Mouse (Mus musculus): ENCODE data around the gene Tnfrsf25.

The Tnfrsf25 gene

DNA sequence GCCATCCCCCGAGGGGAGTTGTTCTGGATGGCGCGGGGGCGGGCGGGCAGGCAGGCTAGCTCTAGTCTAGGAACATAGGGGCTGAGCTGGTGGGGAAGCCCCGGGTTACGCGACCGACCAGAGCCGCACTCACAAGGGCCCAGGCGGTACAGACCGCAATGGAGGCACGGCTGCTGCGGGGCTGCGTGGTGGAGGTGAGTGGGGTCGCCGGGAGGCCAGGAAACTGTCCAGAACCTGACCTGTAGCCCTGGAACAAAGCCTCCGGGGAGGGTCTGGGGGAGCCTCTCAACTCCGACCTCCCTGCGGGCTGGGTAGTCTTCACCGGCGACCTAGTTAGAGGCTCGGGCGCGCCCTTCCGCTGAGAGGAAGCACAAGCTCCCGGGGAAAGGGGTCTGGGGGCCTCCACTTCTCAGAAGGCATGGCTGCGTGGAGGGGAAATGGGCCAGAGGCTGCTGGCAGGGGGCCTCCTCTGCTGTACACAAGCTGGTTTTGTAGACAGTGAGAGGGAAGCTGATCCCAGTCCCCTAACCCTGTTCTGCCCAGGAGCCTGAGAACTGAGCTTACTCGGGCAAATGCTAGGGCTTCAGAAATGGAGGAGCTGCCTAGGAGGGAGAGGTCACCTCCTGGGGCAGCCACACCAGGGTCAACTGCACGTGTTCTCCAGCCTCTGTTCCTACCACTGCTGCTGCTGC is at the start of gene Tnfrsf25:
Tnfrsf25 (plus strand) TSS at position 14 of the 692 bp plus-strand sequence.
- DNase-seq (ENCODE audit: low spot score): no peak

DNA sequence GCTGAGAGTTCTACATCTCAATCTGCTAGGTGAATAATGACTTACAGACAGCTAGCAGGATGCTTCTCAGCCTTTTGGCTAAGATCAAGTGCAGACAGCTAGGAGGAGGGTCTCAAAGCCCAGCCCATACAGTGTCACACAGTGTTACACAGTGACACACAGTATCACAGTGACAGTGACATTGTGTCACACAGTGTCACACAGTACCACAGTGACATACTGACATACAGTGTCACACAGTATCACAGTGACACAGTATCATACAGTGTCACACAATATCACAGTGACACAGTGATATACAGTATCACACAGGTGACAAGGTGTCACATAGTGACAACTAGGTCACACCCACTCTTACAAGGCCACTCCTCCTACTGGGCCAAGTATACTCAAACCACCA is 48.5 kb upstream of the Tnfrsf25 start:
- no peak for DNase-seq (ENCODE audit: low spot score)

DNA sequence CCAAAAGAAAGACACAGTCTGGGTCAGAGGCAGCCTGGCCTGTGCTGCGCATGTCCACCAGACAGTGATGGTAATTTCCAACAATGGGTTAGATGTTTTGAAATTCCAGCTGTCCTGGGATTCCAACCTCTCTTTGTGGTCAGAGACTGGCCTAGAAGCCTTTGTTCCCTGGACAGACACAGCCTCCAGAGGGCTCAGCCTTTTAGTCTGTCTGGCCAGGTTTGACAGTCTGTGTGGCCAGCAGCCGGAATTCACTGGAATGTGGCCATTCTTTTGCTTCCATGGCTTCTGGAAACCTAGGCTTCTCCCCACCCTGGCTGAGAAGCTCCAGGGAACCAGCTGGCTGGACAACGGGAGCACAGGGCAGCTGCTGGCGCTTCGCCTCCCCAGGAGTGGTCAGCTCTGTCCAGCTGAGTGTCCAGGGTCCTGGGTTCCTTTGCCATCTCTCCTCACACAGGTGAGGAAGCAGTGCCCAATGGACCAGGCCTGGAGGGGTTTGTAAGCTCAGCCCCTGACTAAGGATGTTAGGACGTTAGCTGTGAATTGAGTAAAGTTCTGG is 47.5 kb upstream of the Tnfrsf25 start:
- no peak for DNase-seq (ENCODE audit: low spot score)

DNA sequence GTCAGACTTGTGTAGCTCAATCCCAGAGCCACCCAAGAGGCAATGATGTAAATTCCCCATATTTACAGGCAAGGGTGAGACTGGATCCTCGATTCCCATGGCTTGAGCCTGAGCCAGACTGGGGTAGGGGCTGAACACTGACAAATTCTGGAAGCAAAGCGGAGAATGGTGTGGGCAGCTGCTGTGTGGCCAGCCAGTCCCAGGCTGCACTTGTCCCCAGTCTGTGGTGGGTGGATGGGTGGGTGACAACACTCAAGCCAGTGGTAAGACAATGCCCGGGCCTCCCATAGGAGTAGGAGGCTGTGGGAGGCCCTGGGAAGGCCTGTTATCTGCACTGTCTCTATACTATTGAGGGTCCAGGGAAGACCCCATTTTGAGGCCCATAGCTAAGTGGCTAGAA is 46.5 kb upstream of the Tnfrsf25 start:
- no peak for DNase-seq (ENCODE audit: low spot score)

DNA sequence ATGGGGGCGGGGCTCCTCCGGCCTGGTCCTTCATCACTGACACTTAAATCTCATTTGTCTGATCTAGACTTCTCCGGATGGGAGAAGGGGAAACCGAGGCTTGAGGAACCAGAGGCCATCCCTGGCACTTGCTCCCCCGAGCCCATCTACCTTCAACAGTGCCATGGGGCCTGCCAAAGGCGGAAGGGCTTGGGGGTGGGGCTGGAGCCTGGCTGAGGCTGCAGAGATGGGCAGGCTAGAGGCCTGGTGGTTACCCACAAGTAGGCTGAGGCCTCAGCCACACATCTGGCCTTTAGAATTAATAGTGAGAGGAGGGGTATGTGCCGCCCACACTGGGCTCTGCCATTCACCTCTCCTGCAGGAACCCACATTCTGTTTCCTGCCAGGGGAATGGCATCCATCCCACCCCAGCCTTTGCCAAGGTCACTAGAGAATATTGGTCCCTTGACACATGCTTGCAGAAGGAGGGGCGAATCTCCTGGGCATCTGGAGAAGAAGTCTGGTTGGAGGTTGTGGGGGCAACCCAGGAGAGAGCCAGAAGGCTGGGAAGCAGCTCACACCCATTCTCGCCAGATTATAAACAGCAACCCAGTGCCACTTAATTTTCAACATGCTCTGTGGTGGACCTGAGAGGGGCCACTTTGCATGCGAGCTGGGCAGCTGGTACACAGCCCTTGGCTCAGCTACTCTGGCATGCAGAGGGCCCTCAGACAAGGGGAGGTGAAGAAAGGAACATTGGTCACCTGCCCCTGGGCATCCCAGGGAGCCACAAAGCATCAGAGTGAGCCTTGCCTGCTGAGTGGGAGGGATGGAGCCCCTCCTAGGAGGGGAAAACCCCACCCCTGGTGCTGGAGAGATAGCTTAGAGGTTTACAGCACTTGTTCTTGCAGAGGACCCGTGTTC is 45.0 kb upstream of the Tnfrsf25 start:
- DNase-seq (ENCODE audit: low spot score): no peak

DNA sequence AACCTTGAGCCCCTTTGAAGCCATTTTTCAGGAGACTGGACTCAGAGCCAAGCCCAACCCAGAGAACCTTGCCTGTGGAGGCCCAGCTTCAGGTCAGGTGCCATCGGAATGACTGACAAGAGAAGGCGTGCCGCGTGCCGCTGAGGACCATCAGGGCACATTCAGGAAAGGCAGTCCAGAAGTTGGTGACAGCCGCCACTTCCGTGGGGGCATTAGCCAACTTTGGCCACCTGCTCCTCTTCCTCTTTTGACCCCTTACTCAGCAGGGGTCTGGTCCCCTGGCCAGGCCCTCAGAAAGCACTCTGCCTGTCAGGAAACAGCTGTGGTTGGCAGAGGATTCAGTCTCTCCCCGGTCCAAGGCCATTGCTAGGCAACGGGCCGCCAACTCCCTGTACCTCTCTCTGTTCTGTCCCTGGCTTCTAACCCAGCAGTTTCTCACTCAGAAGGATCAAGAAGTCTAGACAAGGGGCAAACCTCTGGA is 43.6 kb upstream of the Tnfrsf25 start, which contains the start of gene Plekhg5:
Plekhg5 (plus strand) TSS at position 378 of the 481 bp plus-strand sequence.
- DNase-seq (ENCODE audit: low spot score): no peak

DNA sequence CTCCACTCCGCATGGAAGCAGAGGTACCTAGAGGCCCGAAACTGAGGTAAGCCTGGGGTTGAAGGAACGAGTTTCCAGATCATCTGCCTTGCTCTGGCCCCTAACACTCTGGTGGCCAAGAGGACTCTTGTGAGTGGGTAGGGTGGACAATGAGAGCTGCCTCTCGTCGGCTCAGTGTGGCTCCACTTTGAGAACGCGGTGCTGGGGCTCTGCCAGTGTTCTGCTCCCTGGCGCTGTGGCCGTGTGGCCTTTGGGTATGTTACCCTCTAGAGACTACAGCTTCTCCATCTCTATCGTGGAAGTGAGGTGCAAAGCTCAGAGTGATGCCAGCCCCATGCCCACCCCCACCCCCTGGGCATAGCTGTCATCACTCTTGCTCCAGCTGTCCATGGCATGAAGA is 43.1 kb upstream of the Tnfrsf25 start:
- DNase-seq (ENCODE audit: low spot score): no peak

DNA sequence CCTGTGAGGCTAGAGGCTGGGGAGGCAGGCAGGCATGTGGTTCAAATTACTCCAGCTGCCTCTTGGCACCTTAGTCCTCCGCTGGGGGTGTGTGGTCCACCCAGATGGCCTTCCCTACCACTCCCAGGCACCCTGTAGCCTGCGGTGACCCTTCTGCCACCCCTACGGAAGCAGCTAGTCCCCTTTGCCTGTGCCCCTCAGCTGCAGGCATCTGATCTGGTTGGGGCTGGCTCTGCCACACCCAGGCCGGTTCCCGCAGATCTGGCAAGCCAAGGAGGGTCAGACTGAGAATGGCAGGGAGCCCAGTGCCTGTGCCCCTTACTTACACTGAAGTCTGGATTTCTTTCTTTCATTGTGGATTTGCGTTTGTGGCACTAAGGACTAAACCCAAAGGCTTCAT is 42.0 kb upstream of the Tnfrsf25 start:
- no peak for DNase-seq (ENCODE audit: low spot score)

DNA sequence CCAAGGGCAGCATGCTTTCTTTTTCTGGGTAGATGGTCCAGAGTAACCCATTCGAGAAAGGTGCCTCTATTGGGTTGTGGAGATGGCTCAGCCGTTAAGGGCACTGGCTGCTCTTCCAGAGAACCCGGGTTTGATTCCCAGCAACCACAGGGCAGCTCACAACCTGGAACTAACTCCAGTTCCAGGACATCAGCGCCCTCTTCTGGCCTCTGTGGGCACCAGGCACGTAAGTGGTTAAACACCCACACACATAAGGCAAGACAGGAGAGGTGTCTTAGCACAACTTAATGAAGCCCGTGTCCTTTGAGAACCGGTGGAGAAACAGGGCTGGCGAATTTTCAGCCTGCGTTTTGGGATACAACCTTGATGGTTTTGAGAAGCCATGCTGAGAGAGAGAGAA is 41.2 kb upstream of the Tnfrsf25 start:
- no peak for DNase-seq (ENCODE audit: low spot score)

DNA sequence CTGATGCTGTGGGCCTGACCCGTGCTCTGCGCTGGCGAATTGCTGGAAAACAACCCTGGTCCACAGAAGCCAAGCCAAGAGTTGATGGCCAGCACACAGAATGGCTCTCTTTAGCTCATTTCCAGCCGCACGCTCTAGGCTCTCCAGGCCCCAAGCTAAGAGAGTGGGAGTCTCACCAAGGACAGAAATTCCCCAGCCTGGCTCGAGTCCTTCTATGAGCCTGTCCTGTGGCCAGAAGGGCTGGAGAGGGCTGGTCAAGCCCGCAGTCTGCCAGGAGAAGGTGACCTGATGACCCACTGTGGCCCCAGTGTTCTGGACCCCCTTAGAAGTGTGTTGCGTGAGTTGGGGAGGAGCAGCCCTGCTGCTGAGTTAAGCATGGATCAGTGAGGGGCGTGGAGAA is 38.5 kb upstream of the Tnfrsf25 start:
- no peak for DNase-seq (ENCODE audit: low spot score)

DNA sequence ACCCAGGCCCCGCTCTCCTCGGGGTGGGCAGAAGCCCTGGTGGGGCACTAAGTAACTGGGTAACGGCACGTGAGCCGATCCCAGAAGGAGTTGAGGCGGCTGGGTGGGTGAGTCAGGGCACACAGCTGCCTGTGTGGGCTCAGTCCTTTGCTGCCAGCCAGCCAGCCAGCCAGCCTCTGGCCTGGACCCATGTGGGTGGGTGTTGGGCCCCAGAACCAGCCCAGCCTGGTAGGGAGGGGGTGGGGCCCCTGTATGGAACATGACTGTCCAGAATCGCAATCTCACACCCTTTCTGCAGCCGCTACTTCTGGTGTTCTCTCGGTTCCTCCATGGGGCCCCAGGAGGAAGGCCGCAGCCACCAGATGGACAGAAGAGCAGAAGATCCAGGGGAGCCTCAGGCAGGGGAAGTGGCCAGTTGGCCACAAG is 37.6 kb upstream of the Tnfrsf25 start:
- DNase-seq (ENCODE audit: low spot score): no peak

DNA sequence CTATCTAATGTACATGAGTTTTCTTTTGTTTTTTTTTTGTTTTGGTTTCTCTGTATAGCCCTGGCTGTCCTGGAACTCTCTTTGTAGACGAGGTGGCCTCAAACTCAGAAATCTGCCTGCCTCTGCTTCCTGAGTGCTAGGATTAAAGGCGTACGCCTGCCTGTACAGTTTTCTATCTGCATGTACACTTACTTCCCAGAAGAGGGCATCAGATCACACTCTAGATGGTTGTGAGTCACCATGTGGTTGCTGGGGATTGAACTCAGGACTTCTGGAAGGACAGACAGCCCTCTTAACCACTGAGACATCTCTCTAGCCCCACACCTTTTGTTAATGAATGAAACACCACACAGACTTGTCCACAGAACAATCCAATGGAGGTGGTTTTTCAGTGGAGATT is 36.5 kb upstream of the Tnfrsf25 start:
- no peak for DNase-seq (ENCODE audit: low spot score)

DNA sequence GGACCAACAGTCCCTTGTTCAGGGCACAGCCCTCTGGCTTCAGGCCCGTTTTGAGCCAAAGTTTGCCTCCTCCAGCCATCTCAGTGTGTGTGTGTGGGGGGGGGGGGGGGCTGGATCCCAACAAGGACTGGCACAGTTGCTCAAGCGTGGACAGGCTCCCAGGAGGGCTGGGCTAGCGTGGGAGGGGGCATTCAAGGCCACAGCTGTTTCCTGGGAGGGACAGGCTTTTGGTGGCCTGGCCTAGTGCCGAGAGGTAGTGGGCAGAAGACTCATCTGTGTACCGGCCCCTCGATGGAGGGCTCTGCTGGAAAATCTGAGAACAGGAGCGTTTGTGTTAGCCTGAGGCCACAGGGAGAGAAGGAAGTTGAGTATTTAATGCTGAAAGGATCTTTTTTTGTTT is 35.8 kb upstream of the Tnfrsf25 start:
- no peak for DNase-seq (ENCODE audit: low spot score)

DNA sequence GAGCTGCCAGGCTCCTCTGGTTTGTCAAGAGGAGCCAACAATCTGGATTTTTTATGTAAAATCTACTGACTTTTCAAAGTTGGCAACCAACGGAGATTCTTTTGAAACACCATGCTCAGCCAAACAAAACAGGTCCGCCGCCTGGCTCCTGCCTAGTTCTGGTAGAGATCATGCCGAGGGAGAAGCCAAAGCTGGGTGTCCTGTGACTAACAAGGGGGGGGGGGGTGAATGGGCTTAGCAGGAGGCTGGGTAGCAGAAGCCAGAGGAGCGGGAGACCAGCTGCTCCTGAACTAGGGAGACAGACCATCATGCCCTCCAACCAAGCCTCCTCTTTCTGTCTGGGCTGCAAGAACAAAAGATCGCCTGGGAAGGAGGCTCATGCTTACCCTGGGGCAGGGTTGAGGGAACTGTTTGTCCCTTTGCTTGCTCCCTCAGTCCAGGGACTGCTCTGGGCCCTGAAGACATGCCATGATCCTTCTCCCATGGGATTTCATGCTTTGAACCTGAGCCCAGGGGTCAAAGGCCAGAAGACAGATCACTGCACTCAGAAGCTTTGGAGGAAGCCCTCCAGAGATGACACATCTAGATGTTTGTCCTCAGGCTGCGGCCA is 32.0 kb upstream of the Tnfrsf25 start:
- DNase-seq (ENCODE audit: low spot score): no peak

DNA sequence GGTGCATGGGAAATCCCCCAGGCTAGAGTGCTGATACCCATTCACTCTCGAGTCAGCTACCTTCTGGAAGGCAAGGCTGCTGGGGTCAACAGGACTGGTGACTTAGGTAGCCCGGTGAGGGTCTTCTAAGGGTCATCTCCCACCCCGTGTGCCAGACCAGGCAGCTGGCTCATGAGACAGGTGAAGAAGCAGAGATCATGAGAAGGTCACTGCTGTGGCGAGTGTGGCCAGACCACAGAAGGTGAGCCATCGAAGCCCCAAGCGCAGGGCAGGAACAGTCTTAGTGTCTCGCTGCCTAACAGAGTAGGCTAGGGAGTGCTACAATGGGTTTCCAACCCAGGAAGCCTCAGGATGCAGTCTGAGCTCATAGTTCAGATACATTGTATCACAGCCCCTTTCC is 31.1 kb upstream of the Tnfrsf25 start:
- no peak for DNase-seq (ENCODE audit: low spot score)

DNA sequence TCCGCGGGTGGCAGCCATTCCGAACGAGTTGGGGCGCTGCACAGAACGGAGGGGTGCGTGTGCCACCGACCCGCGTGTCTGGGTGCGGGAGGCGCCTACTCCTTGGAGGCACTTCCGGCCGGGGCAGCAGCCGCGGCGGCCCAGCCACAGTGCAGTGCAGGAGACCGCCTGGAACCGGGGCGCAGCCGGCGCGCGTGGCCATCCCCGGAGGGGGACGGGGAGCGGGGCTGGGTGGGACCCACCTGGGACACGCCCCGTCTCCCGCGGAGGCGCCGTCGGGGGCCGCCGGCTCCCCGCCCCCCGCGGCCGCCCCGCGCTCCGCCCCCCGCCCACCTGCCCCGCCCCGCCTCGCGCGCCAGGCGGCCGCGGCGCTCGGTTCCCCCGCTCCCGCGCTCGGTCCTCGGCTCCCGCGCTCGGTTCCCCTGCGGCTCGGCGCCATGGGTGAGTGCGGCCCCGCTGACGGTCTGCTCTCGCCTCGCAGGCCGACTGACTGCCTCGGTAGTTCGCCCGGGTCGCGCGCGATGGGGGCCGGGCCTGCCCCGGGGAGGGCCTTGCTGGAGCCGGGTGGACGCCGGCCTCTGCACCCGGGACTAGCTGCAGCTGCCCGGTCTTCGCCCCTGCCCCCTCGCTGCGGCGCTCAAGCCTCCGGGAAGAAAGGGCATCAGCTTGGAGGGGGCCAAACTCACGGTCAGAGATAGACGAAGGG is 29.1 kb upstream of the Tnfrsf25 start:
- DNase-seq (ENCODE audit: low spot score): peak; percentile 76

DNA sequence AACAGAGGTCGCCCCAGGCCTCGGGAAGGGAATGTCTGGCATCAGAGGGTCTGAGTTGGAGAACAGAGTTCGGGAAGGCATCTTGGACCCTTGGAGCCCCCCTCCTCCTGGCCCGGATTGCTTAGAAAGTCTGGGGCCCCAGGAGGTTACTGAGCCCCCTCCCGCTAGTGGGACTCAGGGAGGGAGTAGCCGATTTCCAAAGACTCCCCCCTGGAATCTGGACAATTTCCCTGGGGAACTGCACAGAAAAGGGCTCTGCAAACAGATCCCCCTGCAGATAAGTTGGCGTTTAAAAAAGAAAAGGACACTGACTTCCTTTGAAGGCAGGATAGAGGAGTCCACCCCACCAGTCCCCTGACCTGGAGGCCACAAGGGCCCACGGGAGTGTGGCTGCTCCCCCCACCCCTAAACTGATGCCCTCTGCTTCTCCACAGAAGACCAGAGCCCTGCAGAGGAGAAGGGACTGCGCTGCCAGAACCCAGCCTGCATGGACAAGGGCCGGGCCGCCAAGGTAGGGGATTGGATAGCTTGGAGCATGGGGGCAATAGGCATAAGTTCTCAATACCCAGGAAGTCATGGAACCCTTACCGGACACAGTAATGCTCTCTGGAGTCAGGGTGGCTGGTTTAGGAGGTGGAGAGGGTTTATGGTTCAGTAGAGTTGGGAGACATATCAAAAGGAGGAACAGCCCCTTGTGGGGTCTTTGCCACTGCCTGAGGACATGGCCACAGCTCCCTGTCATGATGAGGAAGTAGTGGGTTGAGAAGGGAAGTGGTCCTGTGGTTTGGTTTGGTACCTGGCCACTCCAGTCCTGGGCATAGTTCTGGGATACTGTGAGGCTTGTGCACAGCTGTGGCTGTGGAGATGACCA is 28.3 kb upstream of the Tnfrsf25 start:
- DNase-seq (ENCODE audit: low spot score): no peak

DNA sequence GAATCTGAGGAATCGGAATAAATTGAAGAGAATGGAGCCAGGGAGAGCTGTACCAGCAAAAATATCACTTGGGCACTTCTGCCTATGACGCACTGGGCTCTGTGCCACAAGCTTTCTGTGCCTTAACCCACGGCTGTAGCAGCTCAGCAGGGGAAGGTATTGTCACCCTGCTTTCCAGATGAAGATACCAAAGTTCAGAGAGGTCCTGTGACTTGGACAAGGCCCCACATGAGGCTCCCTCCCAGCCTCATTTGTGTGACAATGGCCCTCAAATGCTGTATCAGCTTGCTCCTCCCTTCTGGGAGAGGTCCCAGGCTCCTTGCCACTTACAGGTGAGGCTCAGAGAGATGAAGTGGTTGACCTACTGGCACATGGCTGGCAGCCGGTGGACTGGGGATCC is 27.6 kb upstream of the Tnfrsf25 start:
- DNase-seq (ENCODE audit: low spot score): no peak

DNA sequence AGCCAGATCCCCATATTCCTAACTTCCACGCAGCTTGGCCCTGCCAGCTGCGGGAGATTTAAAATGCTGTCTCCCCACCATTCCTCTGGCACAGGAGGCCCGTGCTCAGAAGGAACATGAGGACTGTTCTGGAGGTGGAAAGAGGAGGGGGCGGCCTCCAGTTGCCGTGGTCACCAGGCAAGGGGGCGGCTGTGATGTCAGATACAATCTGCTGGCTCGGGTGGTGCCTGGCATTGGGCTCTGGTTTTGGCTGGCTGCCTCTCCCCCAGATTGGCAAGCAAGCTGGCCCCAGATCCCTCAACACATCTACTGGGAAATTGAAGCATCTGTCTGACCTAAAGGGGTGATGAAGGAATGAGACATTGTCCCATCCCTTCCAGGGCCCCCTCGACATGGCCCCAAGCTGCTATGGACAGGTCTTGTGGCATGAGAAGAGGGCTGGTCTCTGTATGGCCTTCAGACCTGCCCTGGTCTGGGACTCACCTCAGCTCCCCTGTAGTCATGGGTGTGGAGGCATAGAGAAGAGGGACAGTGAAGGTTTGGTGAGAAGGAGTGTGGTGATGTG is 27.1 kb upstream of the Tnfrsf25 start:
- DNase-seq (ENCODE audit: low spot score): no peak

DNA sequence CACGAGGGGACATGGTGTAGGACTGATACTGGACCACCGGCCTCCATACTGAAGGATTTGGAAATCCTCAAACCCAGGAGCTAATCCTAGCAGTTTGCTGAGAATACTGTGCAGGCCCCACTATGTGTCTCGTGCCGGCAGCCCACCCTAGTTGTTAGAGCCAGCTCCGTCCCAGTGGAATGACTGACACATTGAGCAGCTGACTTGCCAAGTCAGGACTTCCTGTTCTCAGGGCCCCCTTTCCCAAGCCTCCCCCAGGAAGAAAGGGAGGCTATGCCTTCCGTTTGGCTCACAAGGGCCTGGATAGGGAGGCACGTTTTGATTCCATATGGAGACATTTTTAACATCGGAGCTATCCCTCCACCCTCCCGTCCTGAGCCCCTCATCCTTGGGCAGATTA is 25.5 kb upstream of the Tnfrsf25 start:
- DNase-seq (ENCODE audit: low spot score): no peak
